Mouse (Mus musculus) ES-Bruce4 (cell line): ENCODE data around the gene Dpysl4. TPM values are rescaled to one million over a fixed set of nuclear protein-coding genes. Genes with fewer than 3 reads are reported as not detected.

Experiments used
- H3K27ac ChIP-seq: 2 replicates; pipeline ENCODE4 v1.5.1; 2012; ENCODE audit warnings: low read length, inconsistent platforms; ENCODE audit not compliant: insufficient read depth
- H3K27me3 ChIP-seq: 2 replicates; pipeline ENCODE4 v1.6.1; 2012; ENCODE audit warnings: mild to moderate bottlenecking, low read length, inconsistent platforms; ENCODE audit not compliant: control insufficient read depth, poor library complexity, insufficient read depth, severe bottlenecking
- H3K36me3 ChIP-seq: 2 replicates; pipeline ENCODE4 v1.6.1; 2012; ENCODE audit warnings: inconsistent platforms, mild to moderate bottlenecking, low read length, moderate library complexity; ENCODE audit not compliant: control insufficient read depth, poor library complexity, insufficient read depth, severe bottlenecking
- H3K4me1 ChIP-seq: one replicate; pipeline ENCODE4 v1.8.1; 2011; ENCODE audit warnings: low read length; ENCODE audit not compliant: control insufficient read depth, insufficient read depth
- H3K4me3 ChIP-seq: 2 replicates; pipeline ENCODE4 v1.5.1; 2011; ENCODE audit warnings: low read depth, mild to moderate bottlenecking, low read length
- H3K9ac ChIP-seq: 2 replicates; pipeline ENCODE4 v1.6.1; 2012; ENCODE audit warnings: low read depth, mild to moderate bottlenecking, inconsistent platforms; ENCODE audit not compliant: poor library complexity, severe bottlenecking
- H3K9me3 ChIP-seq: replicated peaks from 2 replicates; pipeline ENCODE4 v1.6.1; 2012; ENCODE audit warnings: mild to moderate bottlenecking, low read length, inconsistent platforms; ENCODE audit not compliant: control insufficient read depth, poor library complexity, insufficient read depth, severe bottlenecking
- CTCF ChIP-seq: IDR thresholded peaks from one replicate; pipeline ENCODE4 v1.8.1; 2011; ENCODE audit warnings: low read depth, low read length
- EP300 ChIP-seq: IDR thresholded peaks from 2 replicates; pipeline ENCODE4 v1.6.1; 2011; ENCODE audit warnings: low read depth, low read length; ENCODE audit not compliant: insufficient read depth
- POLR2A ChIP-seq: IDR thresholded peaks from one replicate; pipeline ENCODE4 v1.8.1; 2011; ENCODE audit warnings: low read length; ENCODE audit not compliant: insufficient read depth
- polyA plus RNA-seq: library from polyadenylated mRNA; stranded (reverse); fragments of >200 nt; gene quantifications from 2 replicates; pipeline ENCODE4 v1.2.4, GENCODE M21; 2011; ENCODE audit warnings: low read depth; ENCODE audit not compliant: missing spikeins, insufficient read depth, insufficient read length

The Dpysl4 gene
- polyA plus RNA-seq, 1 experiment = 2.1 TPM

GRCm38 (mm10) chr7:139078181-139078580 lies 7.6 kb upstream of the Dpysl4 start:
- TF ChIP-seq POLR2A (no peak), CTCF (no peak), EP300 (no peak)
- Histone ChIP-seq H3K9ac (no peak overlapping the region), H3K4me3 (no peak overlapping the region), H3K4me1 (no peaks in the 10 kb centered on the region), H3K27ac (no peak overlapping the region), H3K9me3 (no peaks in the 10 kb centered on the region), H3K36me3 (no peaks in the 10 kb centered on the region), H3K27me3 (no peaks in the 10 kb centered on the region)

- Histone ChIP-seq H3K27ac (peak overlapping the region; percentile 23; the same call in 1 of the 2 replicates), H3K36me3 (no peaks in the 10 kb centered on the region), H3K4me1 (no peaks in the 10 kb centered on the region), H3K9ac (no peak overlapping the region), H3K4me3 (no peak overlapping the region), H3K27me3 (no peaks in the 10 kb centered on the region), H3K9me3 (no peaks in the 10 kb centered on the region)
- TF ChIP-seq CTCF = no peak
- no peak for TF ChIP-seq EP300
- TF ChIP-seq POLR2A = no peak
These were observed 6.7 kb upstream of the Dpysl4 start for GRCm38 (mm10) chr7:139079141-139079540.

- Histone ChIP-seq H3K27ac (no peak overlapping the region), H3K27me3 (no peaks in the 10 kb centered on the region), H3K9ac (no peak overlapping the region), H3K4me1 (no peaks in the 10 kb centered on the region), H3K9me3 (no peaks in the 10 kb centered on the region), H3K4me3 (no peak overlapping the region), H3K36me3 (no peaks in the 10 kb centered on the region)
- no peak for TF ChIP-seq EP300
- no peak for TF ChIP-seq CTCF
- TF ChIP-seq POLR2A = no peak
These were observed 5.1 kb upstream of the Dpysl4 start for GRCm38 (mm10) chr7:139080714-139081113.

GRCm38 (mm10) chr7:139081158-139081557 lies 4.6 kb upstream of the Dpysl4 start:
- Histone ChIP-seq H3K9me3 (no peaks in the 10 kb centered on the region), H3K27ac (no peak overlapping the region), H3K9ac (no peak overlapping the region), H3K4me3 (no peak overlapping the region), H3K4me1 (no peaks in the 10 kb centered on the region), H3K27me3 (peaks cover 3% of the 10 kb centered on the region; the same call in 1 of the 2 replicates), H3K36me3 (no peaks in the 10 kb centered on the region)
- TF ChIP-seq EP300 (no peak), CTCF (no peak), POLR2A (no peak)

- no peaks in the 10 kb centered on the region for H3K36me3 ChIP-seq
These were observed 3.5 kb upstream of the Dpysl4 start for GRCm38 (mm10) chr7:139082281-139082680.

GRCm38 (mm10) chr7:139084316-139084715 lies 1.5 kb upstream of the Dpysl4 start:
- H3K4me1 ChIP-seq = no peaks in the 10 kb centered on the region
- H3K27ac ChIP-seq = no peak overlapping the region
- TF ChIP-seq POLR2A (no peak), EP300 (no peak), CTCF (no peak)
- no peaks in the 10 kb centered on the region for H3K9me3 ChIP-seq
- no peaks in the 10 kb centered on the region for H3K36me3 ChIP-seq
- H3K27me3 ChIP-seq = peaks cover 12% of the 10 kb centered on the region
- H3K4me3 ChIP-seq = no peak overlapping the region
- no peak overlapping the region for H3K9ac ChIP-seq

More at GRCm38 (mm10) chr7:139082281-139082680, 3.5 kb upstream of the Dpysl4 start:
- peaks cover 12% of the 10 kb centered on the region for H3K27me3 ChIP-seq
- no peak overlapping the region for H3K4me3 ChIP-seq
- H3K4me1 ChIP-seq = no peaks in the 10 kb centered on the region
- no peaks in the 10 kb centered on the region for H3K9me3 ChIP-seq
- H3K9ac ChIP-seq = no peak overlapping the region
- TF ChIP-seq POLR2A = no peak
- no peak for TF ChIP-seq EP300
- TF ChIP-seq CTCF = no peak
- no peak overlapping the region for H3K27ac ChIP-seq
